Mouse (Mus musculus): ENCODE results near the gene Atg16l2. TPM values are rescaled to one million over a fixed set of nuclear protein-coding genes. Genes with fewer than 3 reads are reported as not detected.

Atg16l2 gene
- total RNA-seq (2015) (9.8 and 14.7 TPM in 2 replicates), total RNA-seq (2017) (6.7 and 7.1 TPM in 2 replicates)

- peak; percentile 88 for ATAC-seq (replicated peaks; ENCODE audit: poor library complexity)
Observed at GRCm38 (mm10) chr7:101301881-101302456, at the start of gene Atg16l2. Atg16l2 (minus strand) TSS chr7:101302251.

GRCm38 (mm10) chr7:101349861-101350260 is 47.8 kb upstream of the Atg16l2 start:
- ATAC-seq (replicated peaks; ENCODE audit: poor library complexity) = no peak

GRCm38 (mm10) chr7:101348312-101348711 is 46.3 kb upstream of the Atg16l2 start:
- no peak for ATAC-seq (replicated peaks; ENCODE audit: poor library complexity)

- ATAC-seq (replicated peaks; ENCODE audit: poor library complexity) = peak; percentile 71
Observed at GRCm38 (mm10) chr7:101347767-101348270, 45.8 kb upstream of the Atg16l2 start, which contains the start of gene Arap1. Arap1 (plus strand) TSS chr7:101348067.

- no peak for ATAC-seq (replicated peaks; ENCODE audit: poor library complexity)
Observed at GRCm38 (mm10) chr7:101346991-101347390, 44.9 kb upstream of the Atg16l2 start.

- no peak for ATAC-seq (replicated peaks; ENCODE audit: poor library complexity)
Observed at GRCm38 (mm10) chr7:101344892-101345291, 42.8 kb upstream of the Atg16l2 start.

- ATAC-seq (replicated peaks; ENCODE audit: poor library complexity) = peak; percentile 30
Observed at GRCm38 (mm10) chr7:101343135-101343534, 41.1 kb upstream of the Atg16l2 start.

- ATAC-seq (replicated peaks; ENCODE audit: poor library complexity) = peak; percentile 65
Observed at GRCm38 (mm10) chr7:101341405-101341804, 39.4 kb upstream of the Atg16l2 start.

- ATAC-seq (replicated peaks; ENCODE audit: poor library complexity) = no peak
Observed at GRCm38 (mm10) chr7:101337401-101337800, 35.4 kb upstream of the Atg16l2 start.

GRCm38 (mm10) chr7:101336686-101337085 is 34.6 kb upstream of the Atg16l2 start:
- ATAC-seq (replicated peaks; ENCODE audit: poor library complexity) = no peak

- no peak for ATAC-seq (replicated peaks; ENCODE audit: poor library complexity)
Observed at GRCm38 (mm10) chr7:101335228-101335627, 33.2 kb upstream of the Atg16l2 start.

GRCm38 (mm10) chr7:101332045-101332831 is 30.2 kb upstream of the Atg16l2 start:
- ATAC-seq (replicated peaks; ENCODE audit: poor library complexity) = no peak

GRCm38 (mm10) chr7:101330841-101331173 is 28.8 kb upstream of the Atg16l2 start:
- no peak for ATAC-seq (replicated peaks; ENCODE audit: poor library complexity)

GRCm38 (mm10) chr7:101330074-101330840 is 28.2 kb upstream of the Atg16l2 start:
- no peak for ATAC-seq (replicated peaks; ENCODE audit: poor library complexity)

GRCm38 (mm10) chr7:101329606-101330005 is 27.6 kb upstream of the Atg16l2 start:
- no peak for ATAC-seq (replicated peaks; ENCODE audit: poor library complexity)

GRCm38 (mm10) chr7:101328621-101329158 is 26.6 kb upstream of the Atg16l2 start:
- peak; percentile 38 for ATAC-seq (replicated peaks; ENCODE audit: poor library complexity)

GRCm38 (mm10) chr7:101327786-101328185 is 25.7 kb upstream of the Atg16l2 start:
- no peak for ATAC-seq (replicated peaks; ENCODE audit: poor library complexity)

- ATAC-seq (replicated peaks; ENCODE audit: poor library complexity) = no peak
Observed at GRCm38 (mm10) chr7:101327263-101327662, 25.2 kb upstream of the Atg16l2 start.

- no peak for ATAC-seq (replicated peaks; ENCODE audit: poor library complexity)
Observed at GRCm38 (mm10) chr7:101326006-101326405, 24.0 kb upstream of the Atg16l2 start.

- no peak for ATAC-seq (replicated peaks; ENCODE audit: poor library complexity)
Observed at GRCm38 (mm10) chr7:101324142-101324962, 22.3 kb upstream of the Atg16l2 start.

All from megakaryocyte progenitor cell, adult 5-6 weeks (primary cell).